Mouse (Mus musculus) lung, adult 18-20 months (tissue): ENCODE measurements around the gene Peak1.

Experiments used
- DNase-seq, 2 experiments: peaks; one replicate each; pipeline ENCODE4 v3.0.0; 2022; ENCODE audit warnings: mixed read lengths in 2 of 2

Gene Peak1

GRCm38 (mm10) chr9:56244336-56244735 is 173.5 kb downstream of the Peak1 start:
- DNase-seq: no peak

GRCm38 (mm10) chr9:56243885-56244284 is 174.0 kb downstream of the Peak1 start:
- DNase-seq: no peak

GRCm38 (mm10) chr9:56242686-56243085 is 175.2 kb downstream of the Peak1 start:
- no peak for DNase-seq

DNA sequence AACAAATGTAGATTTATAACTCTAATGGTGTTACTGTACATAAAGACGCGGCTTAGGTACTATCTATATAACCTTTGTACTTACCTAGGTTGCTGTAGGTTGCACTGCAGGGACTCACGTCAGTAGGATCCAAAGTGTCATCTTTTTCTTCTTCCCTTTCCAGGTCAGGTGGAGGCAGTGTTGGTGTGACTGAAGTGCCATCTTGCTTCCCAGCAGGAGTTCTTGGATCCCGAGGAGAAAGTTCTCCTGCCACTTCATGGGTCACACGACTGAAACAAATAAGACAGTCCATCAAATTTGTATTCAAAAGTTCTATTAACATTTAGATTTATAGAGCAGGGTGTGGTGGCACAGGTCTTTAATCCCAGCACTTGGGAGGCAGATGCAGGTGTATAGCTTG is 176.8 kb downstream of the Peak1 start:
- DNase-seq: no peak

DNA sequence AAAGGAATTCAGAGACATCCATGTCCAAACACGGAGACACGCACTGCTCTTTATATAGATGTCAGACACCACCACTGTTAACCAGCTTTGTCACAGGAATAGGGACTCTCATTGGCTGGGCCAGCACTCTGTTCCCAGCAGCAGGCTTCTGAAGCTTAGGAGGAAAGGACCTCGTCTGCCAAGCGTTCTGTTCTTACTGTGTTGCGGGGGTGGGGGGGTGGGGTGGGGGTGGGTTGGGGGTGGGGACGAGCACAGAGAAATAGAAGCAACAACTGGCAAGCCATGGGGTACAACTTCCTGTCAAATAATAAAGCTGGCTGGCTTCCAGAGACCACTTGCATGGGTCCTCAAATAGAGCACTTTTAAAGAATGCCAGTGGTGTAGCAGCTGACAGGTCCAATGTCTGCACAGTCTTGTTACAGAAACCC is 182.0 kb downstream of the Peak1 start:
- no peak for DNase-seq

- DNase-seq: no peak
These were observed 182.6 kb downstream of the Peak1 start for GRCm38 (mm10) chr9:56235281-56235680.

- no peak for DNase-seq
These were observed 183.3 kb downstream of the Peak1 start for GRCm38 (mm10) chr9:56234561-56234960.

DNA sequence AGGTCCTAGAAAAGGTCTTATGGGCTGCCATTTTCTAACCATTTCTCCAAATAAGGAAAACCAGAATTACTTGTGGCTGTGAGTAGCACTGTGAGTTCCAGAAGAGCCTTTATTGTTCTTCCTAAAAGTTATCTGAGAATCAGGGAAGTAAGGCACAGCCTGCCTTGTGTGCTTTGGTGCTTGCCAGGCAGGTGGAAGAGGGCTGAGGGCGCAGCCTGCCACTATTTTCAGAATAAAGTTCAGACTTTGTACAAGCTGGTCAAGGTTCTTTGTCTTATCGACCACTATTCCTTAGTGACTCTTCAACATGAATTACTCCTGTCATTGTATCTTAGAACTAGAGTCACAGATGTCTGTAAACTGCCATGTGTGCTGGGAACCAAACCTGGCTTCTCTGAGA is 184.6 kb downstream of the Peak1 start:
- no peak for DNase-seq

DNA sequence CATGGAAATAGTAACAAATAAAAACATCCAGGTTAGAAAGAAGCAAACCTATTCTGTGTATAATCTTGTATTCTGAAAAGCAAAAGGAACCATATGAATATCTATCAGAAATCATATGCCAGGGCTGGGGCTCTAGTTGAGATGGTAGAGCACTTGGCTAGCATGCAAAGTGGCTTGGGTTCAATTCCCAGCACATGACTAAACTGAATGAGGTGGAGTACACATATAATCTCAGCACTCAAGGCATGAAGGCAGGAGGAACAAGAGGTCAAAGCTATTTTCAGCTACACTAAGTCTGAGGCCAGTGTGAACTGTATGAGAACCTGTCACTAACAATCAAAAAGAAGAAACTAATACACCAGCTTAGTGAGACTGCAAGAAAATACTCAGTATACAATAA is 187.0 kb downstream of the Peak1 start:
- DNase-seq: no peak

DNA sequence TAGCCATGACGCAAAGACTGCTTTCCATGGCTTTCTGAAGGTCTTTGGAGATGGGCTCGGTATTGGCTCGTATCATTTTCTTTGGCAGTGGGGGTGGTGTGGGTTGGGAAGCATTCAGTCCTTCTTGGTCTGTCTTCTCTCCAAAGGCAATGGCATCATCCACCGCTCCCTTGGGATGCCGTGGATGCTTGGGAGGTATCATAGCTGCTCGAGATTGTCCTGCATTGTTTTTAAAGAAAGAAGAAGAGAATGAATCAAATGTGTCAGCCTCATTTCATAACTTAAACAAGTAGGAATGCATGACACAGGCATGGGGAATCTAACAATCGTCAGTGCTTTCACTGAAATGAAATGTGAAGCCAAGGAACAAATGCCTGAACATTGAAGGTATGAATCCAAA is 190.2 kb downstream of the Peak1 start:
- DNase-seq: no peak

GRCm38 (mm10) chr9:56223429-56224051 is 194.3 kb downstream of the Peak1 start:
- DNase-seq: peak; percentile 62 to 70

DNA sequence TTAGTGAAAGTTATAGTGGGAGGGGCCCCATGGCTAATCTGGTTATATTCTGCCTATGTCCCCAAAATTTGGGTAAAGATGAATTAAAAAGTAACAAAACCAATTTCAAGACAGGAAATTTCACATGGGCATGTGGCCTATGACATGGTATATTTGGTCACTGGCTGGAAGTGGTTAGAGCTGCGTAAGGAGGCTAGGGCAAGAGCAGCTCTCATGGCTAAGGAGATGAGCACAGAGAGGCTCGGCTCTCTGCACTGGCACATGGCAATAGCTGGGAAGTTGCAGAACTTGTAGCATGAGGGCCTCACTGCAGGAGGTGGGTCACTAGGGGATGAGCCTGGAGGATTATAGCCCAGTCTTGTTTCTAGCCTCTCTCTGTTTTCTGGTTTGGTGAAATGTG is 199.0 kb downstream of the Peak1 start:
- no peak for DNase-seq

- no peak for DNase-seq
These were observed 199.8 kb downstream of the Peak1 start for GRCm38 (mm10) chr9:56218043-56218442.

GRCm38 (mm10) chr9:56217386-56217785 is 200.5 kb downstream of the Peak1 start:
- DNase-seq: no peak

- DNase-seq: peak; percentile 33 to 45
These were observed 204.2 kb downstream of the Peak1 start for GRCm38 (mm10) chr9:56213451-56214291.

- no peak for DNase-seq
These were observed 209.1 kb downstream of the Peak1 start for GRCm38 (mm10) chr9:56208817-56209216.

- DNase-seq: no peak
These were observed 210.4 kb downstream of the Peak1 start for GRCm38 (mm10) chr9:56207516-56207915.

- DNase-seq: no peak
These were observed 210.8 kb downstream of the Peak1 start for GRCm38 (mm10) chr9:56207083-56207482.

GRCm38 (mm10) chr9:56205336-56205735 is 212.5 kb downstream of the Peak1 start:
- DNase-seq: no peak

DNA sequence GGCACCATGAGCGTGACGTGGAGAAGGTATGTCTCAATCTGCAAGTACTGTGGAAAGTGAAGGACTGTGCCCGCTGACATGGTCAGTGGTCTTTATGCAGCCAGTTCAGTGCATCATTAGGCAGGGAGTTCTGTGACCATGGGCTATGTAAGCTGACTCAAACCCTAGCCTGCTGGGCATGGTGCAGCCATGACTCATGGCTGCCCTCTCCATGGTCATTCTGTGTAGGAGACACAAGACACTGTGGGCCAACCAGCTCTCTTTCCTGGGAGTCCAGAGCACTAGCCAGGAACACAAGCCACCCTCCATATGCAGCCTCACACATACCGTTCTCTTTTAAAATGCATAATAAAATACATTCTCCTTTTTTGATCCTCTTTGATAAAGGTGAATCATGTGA is 213.6 kb downstream of the Peak1 start:
- DNase-seq: no peak

- peak; percentile 72 to 78 for DNase-seq
These were observed 217.1 kb downstream of the Peak1 start for GRCm38 (mm10) chr9:56200645-56201314.

GRCm38 (mm10) chr9:56200200-56200599 is 217.7 kb downstream of the Peak1 start:
- DNase-seq: no peak

GRCm38 (mm10) chr9:56196921-56197320 is 220.9 kb downstream of the Peak1 start:
- DNase-seq: no peak

DNA sequence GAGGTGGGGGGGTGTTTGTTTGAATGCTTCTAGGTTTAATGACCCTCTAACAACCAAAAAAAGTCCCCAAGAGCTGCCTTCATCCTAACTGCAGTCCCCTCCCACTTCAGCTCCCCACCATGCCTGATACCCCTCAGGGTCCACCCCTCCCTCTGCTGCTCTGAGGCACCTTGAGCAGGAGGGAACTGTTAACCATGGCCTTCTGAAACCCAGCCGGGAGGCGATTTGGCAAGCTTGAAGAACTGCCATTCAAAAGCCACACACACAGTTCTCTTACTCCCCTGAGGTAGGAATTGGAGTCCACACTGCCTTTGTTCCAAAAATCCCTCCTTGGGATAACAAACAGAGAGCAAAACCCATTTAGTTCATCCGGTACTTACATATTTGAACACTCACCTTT is 222.7 kb downstream of the Peak1 start:
- no peak for DNase-seq
